Mouse (Mus musculus) thymus, adult 18-20 months (tissue): ENCODE measurements at regions not wholly inside any gene's neighbourhood (a gene's known extent, or its start where the extent isn't known, plus 50 kb on each side); places are given as distances from the start of the nearest gene placed in this dataset.
"Not testable (repeated sequence)": the region's sequence is repeated elsewhere in the genome, so short reads cannot be mapped to it uniquely, and the experiment has no call there.

Experiments used
- DNase-seq, 2 experiments: peaks; one replicate each; pipeline ENCODE4 v3.0.0; 2022; ENCODE audit warnings: mixed read lengths in 2 of 2

DNA sequence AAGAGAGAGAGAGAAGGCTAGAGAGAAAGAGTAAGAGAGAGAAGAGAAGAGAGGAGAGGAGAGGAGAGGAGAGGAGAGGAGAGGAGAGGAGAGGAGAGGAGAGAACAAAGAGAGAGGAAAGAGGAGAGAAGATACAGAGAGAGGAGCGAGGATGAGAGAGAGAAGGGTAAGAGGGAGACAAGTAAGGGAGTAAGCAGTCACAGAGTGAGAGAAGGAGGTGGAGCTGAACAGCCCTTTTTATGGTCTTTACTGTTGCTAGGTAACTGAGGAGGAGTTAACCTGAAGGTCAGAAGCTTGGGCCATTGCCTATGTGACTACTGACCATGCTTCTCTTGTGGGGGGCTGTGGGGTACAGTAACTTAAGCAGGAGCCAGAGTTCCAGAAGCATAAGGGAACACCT, 430.2 kb downstream of the 1190002N15Rik start:
- DNase-seq: not testable (repeated sequence)

DNA sequence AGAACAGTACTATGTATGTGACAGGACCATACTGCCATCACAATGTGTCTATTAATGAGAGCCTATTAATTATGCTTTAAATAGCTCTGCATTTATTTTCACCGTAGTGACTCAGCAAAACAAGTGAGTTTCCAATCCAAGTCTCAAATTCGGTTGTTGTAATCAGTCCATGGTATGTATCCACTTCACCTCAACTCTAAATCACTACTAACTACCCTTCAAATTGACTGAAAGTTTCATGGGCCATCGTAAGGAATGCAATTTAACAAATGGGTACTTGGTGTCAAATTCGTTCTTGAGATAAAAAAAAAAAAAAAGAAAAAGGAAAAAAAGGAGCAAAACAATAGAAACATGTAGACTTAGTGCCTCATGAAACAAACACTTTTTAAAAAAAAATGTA, 433.2 kb downstream of the 1190002N15Rik start:
- no peak for DNase-seq

DNA sequence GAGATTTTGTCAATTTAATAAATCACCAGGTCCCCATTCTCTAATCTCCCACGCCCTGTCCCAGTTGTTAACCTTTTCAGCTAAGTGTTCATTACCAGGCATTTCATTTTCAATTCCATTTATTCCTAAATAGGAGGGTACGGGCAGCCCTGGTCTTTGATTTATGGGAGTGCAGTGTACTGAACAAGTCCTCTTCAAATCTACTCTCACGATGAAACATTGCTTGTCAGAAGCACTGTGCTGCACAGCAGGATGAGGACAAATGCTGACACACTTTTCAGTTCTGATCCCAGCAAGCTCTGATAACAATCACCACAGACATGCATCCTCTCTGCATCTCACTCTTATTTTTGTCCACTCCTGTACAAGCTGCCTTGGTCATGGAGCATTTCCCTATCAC, 435.9 kb downstream of the 1190002N15Rik start:
- no peak for DNase-seq

DNA sequence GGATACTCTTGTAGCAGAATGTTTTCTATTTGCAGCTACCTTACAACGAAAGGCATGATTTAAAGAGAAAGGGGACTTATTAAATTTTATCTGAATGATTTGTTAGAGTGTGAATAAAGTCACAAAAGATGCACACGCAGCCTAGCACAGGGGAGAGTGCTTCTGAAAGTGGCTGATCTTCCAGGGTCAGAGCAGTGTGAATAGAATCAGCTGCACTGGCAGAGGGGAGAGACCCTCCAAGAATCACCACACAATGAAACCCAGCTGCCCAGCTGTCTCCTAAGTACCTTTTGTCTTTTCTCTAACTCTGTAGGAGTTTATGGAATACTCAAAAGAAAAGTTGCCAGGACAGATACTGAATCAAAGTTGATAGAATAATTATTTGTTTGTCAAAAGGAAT, 443.1 kb downstream of the 1190002N15Rik start:
- no peak for DNase-seq

DNA sequence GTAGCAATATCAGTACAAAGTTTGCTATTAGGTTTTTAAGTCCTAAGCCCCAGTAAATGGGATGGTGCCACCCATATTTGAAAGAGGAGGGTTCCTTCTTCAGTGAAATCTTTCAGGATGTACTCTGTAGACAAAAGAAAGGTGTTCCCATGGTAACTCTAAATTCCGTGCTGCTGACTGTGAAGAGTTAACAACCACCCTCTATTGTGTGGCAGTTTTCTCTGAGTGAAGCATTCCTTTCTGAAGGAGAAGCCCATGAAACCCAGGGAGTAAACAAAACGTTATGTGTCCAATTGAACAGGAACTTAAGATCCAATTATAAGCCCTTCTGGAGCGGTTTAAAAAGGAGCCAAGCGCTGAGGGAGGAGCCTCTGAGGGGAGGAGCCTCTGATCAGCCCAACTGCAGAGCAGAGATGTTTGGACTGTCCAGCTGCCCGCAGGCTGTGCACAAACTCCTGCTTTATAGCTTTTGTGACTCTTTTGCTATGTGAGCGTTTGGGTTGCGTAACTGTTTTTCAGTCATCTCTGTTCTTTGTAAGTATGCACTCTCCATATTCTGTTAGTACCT, 446.1 kb downstream of the 1190002N15Rik start:
- DNase-seq: no peak

GRCm38 (mm10) chr9:94089759-94090158, 448.1 kb downstream of the 1190002N15Rik start:
- no peak for DNase-seq

GRCm38 (mm10) chr9:94083629-94084411, 454.1 kb downstream of the 1190002N15Rik start:
- DNase-seq: no peak

GRCm38 (mm10) chr9:94074904-94075303, 463.0 kb downstream of the 1190002N15Rik start:
- DNase-seq: no peak

- DNase-seq: no peak
Observed at GRCm38 (mm10) chr9:94067121-94067520, 470.8 kb downstream of the 1190002N15Rik start.

- no peak for DNase-seq
Observed at GRCm38 (mm10) chr9:94053229-94053628, 484.7 kb downstream of the 1190002N15Rik start.

- no peak for DNase-seq
Observed at GRCm38 (mm10) chr9:94047845-94048244, 490.0 kb downstream of the 1190002N15Rik start.

DNA sequence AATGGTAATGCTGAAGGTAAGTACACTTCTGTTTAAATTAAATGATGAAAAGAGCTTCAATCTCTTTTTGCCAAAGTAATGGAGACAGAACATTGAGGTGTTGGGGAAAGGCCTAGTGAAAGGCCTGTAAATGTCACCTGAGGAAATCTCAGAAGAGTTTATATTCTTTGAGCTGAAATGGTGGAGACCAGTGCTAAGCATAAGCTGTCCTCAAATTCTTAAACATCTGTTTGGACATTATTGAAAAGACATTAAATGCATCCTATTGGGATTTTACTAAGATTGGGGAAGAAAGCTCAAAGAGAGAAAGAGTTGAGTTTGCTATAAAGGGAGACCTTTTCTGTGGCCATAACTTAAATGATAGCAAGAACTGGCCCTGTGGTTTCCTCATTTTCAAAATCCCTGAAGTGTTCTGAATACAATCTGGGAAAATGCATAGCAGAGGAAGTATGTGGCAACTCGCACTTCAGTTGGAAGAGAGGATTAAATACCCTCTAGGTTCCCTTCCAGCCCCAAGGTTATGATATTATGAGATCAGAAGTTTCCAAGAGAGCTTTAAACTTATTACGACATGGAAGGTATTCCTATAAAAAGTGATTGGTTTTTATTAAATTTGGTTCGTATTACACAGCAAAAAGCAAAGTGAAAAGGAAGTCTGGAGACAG, 492.3 kb downstream of the 1190002N15Rik start:
- DNase-seq: no peak

DNA sequence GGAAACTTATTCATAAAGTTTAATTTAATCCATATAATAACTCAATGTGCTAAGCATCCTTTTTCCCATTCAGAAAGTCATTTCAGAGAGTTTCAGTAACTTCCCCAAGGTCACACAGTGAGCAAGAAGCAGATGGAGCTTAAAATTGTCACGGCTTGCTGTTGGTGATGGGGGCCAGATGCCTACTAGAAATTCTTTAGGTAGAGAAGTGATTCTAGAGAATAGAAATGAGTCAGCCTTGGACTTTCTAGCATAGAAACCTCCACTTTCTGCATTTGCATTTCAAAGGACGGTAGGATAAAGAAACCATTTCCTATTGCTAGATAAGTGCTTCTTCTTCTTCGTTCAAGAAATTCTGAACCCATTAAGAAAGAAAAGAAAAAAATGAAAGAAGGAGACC, 514.1 kb downstream of the 1190002N15Rik start:
- DNase-seq: no peak

- no peak for DNase-seq
Observed at GRCm38 (mm10) chr9:94021293-94021903, 516.5 kb downstream of the 1190002N15Rik start.

GRCm38 (mm10) chr9:94016747-94017487, 521.0 kb downstream of the 1190002N15Rik start:
- no peak for DNase-seq

GRCm38 (mm10) chr9:93992216-93992615, 545.7 kb downstream of the 1190002N15Rik start:
- no peak for DNase-seq

GRCm38 (mm10) chr9:93991141-93991540, 546.7 kb downstream of the 1190002N15Rik start:
- DNase-seq: no peak

DNA sequence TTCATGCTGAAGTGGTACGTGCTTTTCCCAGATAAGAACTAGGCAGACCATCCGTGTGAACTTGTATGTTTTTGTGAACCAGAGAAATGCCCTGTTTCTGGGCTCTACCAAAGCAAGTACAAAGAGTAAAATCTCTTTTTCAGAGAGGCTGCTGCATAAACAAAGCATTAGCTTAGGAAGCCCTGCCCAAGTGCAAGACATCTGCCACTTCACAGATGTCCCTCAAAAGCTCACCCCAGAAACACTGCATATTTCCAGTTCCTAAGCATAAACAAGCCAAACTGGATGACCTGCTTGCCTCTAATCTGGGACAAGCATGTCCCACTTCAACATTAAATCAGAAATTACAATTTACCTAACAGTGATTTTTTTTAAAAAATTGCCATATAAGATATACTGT, 556.7 kb downstream of the 1190002N15Rik start:
- DNase-seq: no peak

GRCm38 (mm10) chr9:93969691-93970284, 568.1 kb downstream of the 1190002N15Rik start:
- DNase-seq: no peak

DNA sequence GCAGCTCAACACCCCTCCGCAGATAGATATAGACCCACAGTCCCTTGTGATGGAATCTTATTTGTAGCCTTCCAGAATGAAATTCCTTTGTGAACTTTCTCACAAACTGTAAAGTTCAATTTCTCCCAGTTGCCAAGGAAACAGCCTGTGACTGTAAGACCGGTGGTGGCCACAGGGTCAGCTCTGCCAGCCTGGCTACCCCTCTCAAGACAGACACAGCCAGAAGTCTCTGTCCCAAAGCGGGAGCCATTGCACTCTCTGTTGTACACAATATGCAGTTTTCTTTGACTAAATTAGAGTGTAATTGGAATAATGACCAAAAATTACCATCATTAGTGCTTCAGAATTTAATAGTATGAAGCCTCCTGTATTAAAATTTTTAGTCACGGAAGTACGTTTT, 568.8 kb downstream of the 1190002N15Rik start:
- DNase-seq: no peak

DNA sequence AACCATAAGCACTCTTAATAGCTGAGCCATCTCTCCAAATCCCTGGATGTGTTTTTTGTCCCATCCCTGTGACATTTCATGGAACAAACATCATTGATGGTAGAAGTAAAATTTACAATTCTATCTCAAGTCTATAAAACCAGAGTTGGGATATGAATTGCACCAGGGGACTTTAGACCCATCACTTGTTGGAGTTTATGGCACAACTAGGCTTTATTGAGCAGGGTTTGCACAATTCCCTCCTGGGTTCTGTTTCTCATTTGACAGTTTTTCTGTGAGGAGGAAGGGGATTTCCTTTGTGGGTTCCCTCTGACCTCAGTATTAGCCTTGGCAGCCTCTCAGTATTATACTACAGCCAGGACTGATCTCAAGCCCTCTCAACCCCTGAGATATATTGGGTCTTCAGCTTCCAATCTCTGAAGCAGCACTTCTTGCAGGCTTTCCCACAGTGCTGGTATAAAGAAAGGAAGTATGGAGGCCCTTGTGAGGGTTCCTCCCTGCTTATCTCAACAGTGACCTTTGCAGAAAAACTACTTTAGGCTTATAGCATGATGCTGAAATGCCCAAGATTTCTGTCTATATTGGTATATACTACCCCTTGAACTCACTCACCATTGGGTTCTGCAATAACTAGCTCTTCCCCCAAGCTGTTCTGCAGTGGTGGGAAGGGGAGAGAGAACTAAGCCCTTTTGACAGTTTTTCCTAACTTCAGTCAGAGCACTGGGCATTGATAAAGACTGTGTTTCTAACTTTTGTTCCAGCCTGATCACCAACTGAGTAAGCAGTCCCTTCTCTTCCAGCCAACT, 582.4 kb downstream of the 1190002N15Rik start:
- DNase-seq: no peak

- DNase-seq: no peak
Observed at GRCm38 (mm10) chr9:93948671-93949070, 589.2 kb downstream of the 1190002N15Rik start.
